Mouse (Mus musculus) stomach, embryonic 14.5 days (tissue): ENCODE results near the gene Ddx47. TPM values are rescaled to one million over a fixed set of nuclear protein-coding genes. Genes with fewer than 3 reads are reported as not detected.

Experiments used
- ATAC-seq: fragments of 200-750 bp; cut with Nextera tagmentation; 2 replicates; pipeline ENCODE4 v1.8.0; 2017; ENCODE audit warnings: low read depth, moderate TSS enrichment; ENCODE audit not compliant: insufficient number of reproducible peaks, insufficient read depth, low FRiP score
- H3K27ac ChIP-seq: fragments of 300-500 bp; sonication (generic); 2 replicates; pipeline ENCODE4 v1.5.1; 2014; ENCODE audit warnings: mild to moderate bottlenecking, low read length, moderate library complexity, mixed read lengths
- H3K27me3 ChIP-seq: fragments of 300-500 bp; sonication (generic); 2 replicates; pipeline ENCODE4 v1.6.1; 2014; ENCODE audit warnings: low read length, control low read depth, mixed read lengths; ENCODE audit not compliant: control insufficient read depth, insufficient read depth
- H3K36me3 ChIP-seq: fragments of 300-500 bp; sonication (generic); 2 replicates; pipeline ENCODE4 v1.6.1; 2014; ENCODE audit warnings: mild to moderate bottlenecking, control low read depth, low read length, moderate library complexity, mixed read lengths; ENCODE audit not compliant: control insufficient read depth, insufficient read depth
- H3K4me1 ChIP-seq: fragments of 300-500 bp; sonication (generic); 2 replicates; pipeline ENCODE4 v1.6.1; 2014; ENCODE audit warnings: low read length, control low read depth, mixed read lengths; ENCODE audit not compliant: control insufficient read depth, insufficient read depth
- H3K4me2 ChIP-seq: fragments of 300-500 bp; sonication (generic); replicated peaks from 2 replicates; pipeline ENCODE4 v1.6.1; 2014; ENCODE audit warnings: low read depth, low read length, control low read depth
- H3K4me3 ChIP-seq: fragments of 300-500 bp; sonication (generic); 2 replicates; pipeline ENCODE4 v1.5.1; 2014; ENCODE audit warnings: low read depth, low read length, control low read depth
- H3K9ac ChIP-seq: fragments of 300-500 bp; sonication (generic); replicated peaks from 2 replicates; pipeline ENCODE4 v1.6.1; 2014; ENCODE audit warnings: low read depth, mild to moderate bottlenecking, control low read depth, low read length, moderate library complexity, mixed read lengths
- H3K9me3 ChIP-seq: fragments of 300-500 bp; sonication (generic); 2 replicates; pipeline ENCODE4 v1.6.1; 2016; ENCODE audit warnings: low read depth, low read length, control low read depth; ENCODE audit not compliant: control insufficient read depth
- WGBS: fragments of 180-500 bp; shearing (Covaris S2); extraction: QIAGEN DNeasy Blood & Tissue Kit; methylation state at CpG from one replicate; pipeline ENCODE4 v1.1.7; 2014; 5-methylcytosine and 5-hydroxymethylcytosine counted together
- polyA plus RNA-seq: library from polyadenylated mRNA; unstranded; fragments of >200 nt; fragmentation: Nextera tagmentation; extraction: Ambion mirVana; gene quantifications from 2 replicates; pipeline ENCODE4 v1.2.1, GENCODE M21; 2014

Gene Ddx47
- polyA plus RNA-seq, 1 experiment from 2014 or later, result 107 TPM

DNA sequence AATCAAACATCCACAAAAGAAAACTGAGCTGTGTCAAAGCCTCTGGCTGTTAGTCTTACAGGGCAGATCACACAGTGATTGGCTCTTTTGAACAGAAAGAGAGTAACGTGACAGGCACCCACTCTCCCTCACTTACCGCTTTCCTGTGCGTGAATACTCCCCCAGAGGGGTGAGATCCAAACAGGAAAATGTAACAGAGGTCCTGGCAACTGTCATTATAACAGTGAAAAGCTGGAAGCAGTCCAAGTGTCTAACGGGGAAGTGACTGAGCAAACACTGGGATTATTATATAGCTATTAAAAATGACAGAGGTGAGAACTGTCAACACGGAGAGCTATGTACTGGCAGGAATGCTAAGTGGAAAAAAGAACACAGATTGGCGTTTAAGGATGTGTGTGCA lies 34.8 kb upstream of the Ddx47 start:
- H3K4me3 ChIP-seq, result no peak overlapping the region
- no peaks in the 10 kb centered on the region for H3K9me3 ChIP-seq
- H3K4me2 ChIP-seq, result no peak overlapping the region
- WGBS, result 21% methylated on average over 6 of the region's 6 CpGs
- no peak overlapping the region for H3K27ac ChIP-seq
- no peaks in the 10 kb centered on the region for H3K27me3 ChIP-seq
- no peaks in the 10 kb centered on the region for H3K4me1 ChIP-seq
- no peak for ATAC-seq
- H3K9ac ChIP-seq, result no peak overlapping the region
- H3K36me3 ChIP-seq, result no peaks in the 10 kb centered on the region

DNA sequence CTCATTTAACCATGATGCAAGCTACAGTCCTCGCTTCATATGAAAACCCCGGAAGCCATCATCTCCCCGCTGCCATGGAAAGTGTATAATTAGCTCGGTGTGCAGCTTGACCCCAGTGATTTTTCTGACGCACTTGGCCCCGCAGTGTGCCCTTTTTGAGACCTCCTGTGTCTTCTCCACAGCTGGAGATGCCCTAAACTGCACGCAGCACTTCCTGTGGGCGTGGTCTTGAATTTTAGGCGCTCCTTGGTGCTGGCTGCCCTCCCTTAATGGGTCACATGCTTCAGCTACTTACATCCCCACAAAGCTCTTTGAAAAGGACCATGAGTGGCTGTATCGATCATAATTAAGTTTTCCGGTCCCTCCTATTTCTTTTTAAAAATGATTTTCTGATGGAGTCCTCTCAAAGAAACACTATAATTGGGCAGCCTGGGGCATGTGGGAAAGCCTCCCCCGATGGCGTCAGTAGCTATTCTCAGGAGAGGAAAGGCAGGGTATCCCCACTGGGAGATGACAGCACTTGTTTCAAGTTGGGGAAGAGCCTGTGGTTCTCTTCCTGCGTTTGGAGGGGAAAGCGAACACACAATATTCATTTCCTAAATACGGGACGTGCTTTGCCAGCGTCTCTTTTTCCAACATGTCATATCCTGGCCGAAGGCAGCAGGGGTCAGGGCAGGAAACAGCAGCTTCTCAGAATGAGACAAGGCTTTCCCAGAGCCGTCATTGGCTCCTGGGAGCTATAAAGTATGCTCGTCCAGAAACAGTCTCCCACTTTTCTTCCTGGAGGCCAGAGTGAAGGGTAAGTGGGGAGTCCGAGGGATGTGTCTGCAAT lies 30.0 kb upstream of the Ddx47 start, which contains the start of gene Apold1:
Gene Apold1 (plus strand): TSS at position 488 of the 832 bp plus-strand sequence.
- no peak for ATAC-seq
- Histone ChIP-seq H3K4me3 (no peak within 1 kb of the TSS), H3K27ac (no peak within 1 kb of the TSS), H3K27me3 (no peaks in the 10 kb centered on the region), H3K9ac (no peak within 1 kb of the TSS), H3K9me3 (no peaks in the 10 kb centered on the region), H3K36me3 (no peaks in the 10 kb centered on the region), H3K4me1 (peaks cover 3% of the 10 kb centered on the region; the same call in 1 of the 2 replicates), H3K4me2 (peak within 1 kb of the TSS; percentile 34)
- 44% methylated on average over 22 of the region's 22 CpGs for WGBS

- Histone ChIP-seq H3K4me1 (peaks cover 3% of the 10 kb centered on the region; the same call in 1 of the 2 replicates), H3K4me2 (peak overlapping the region; percentile 93), H3K27ac (no peak overlapping the region), H3K4me3 (peak overlapping the region; percentile 53), H3K9ac (peak overlapping the region; percentile 33; the same call in 1 of the 2 replicates), H3K27me3 (no peaks in the 10 kb centered on the region), H3K9me3 (no peaks in the 10 kb centered on the region), H3K36me3 (no peaks in the 10 kb centered on the region)
- 3% methylated on average over 61 of the region's 62 CpGs for WGBS
- ATAC-seq, result peak; percentile 85
Measured at GRCm38 (mm10) chr6:134983529-134984370, 27.7 kb upstream of the Ddx47 start.

DNA sequence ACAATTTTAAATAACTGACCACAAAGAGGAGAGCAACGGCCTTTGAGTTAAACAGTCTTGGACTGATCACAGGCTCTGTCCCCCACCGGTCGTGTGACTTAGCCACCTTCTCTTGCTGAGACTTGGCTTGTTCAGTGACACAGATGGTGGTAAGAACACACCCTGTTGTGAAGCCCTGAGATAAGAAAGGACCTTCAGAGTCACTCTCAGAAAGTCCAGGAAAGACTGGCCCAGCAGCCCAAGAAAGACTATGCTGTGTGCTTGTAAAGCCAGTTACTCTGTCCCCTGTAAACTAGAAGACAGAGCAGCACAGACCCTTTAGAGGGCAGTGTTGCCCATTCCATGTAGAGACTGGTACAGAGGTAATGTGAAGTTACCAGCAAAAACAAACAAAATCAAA lies 26.7 kb upstream of the Ddx47 start:
- Histone ChIP-seq H3K9ac (no peak overlapping the region), H3K4me1 (peaks cover 3% of the 10 kb centered on the region; the same call in 1 of the 2 replicates), H3K4me2 (no peak overlapping the region), H3K9me3 (no peaks in the 10 kb centered on the region), H3K36me3 (no peaks in the 10 kb centered on the region), H3K27ac (no peak overlapping the region), H3K4me3 (no peak overlapping the region), H3K27me3 (no peaks in the 10 kb centered on the region)
- WGBS, result 58% methylated on average over 3 of the region's 3 CpGs
- peak; percentile 56; the same call in 1 of the 2 replicates for ATAC-seq

GRCm38 (mm10) chr6:134988377-134988776 lies 23.0 kb upstream of the Ddx47 start:
- no peak overlapping the region for H3K4me2 ChIP-seq
- no peak overlapping the region for H3K9ac ChIP-seq
- no peak overlapping the region for H3K27ac ChIP-seq
- no peak for ATAC-seq
- H3K9me3 ChIP-seq, result no peaks in the 10 kb centered on the region
- 73% methylated on average over 9 of the region's 9 CpGs for WGBS
- H3K4me1 ChIP-seq, result no peaks in the 10 kb centered on the region
- no peaks in the 10 kb centered on the region for H3K27me3 ChIP-seq
- H3K36me3 ChIP-seq, result no peaks in the 10 kb centered on the region
- no peak overlapping the region for H3K4me3 ChIP-seq

GRCm38 (mm10) chr6:134990674-134991073 lies 20.7 kb upstream of the Ddx47 start:
- Histone ChIP-seq H3K27ac (no peak overlapping the region), H3K27me3 (no peaks in the 10 kb centered on the region), H3K9me3 (no peaks in the 10 kb centered on the region), H3K4me2 (no peak overlapping the region), H3K9ac (no peak overlapping the region), H3K4me3 (no peak overlapping the region), H3K36me3 (no peaks in the 10 kb centered on the region), H3K4me1 (no peaks in the 10 kb centered on the region)
- no peak for ATAC-seq
- WGBS, result 84% methylated on average over 6 of the region's 6 CpGs

DNA sequence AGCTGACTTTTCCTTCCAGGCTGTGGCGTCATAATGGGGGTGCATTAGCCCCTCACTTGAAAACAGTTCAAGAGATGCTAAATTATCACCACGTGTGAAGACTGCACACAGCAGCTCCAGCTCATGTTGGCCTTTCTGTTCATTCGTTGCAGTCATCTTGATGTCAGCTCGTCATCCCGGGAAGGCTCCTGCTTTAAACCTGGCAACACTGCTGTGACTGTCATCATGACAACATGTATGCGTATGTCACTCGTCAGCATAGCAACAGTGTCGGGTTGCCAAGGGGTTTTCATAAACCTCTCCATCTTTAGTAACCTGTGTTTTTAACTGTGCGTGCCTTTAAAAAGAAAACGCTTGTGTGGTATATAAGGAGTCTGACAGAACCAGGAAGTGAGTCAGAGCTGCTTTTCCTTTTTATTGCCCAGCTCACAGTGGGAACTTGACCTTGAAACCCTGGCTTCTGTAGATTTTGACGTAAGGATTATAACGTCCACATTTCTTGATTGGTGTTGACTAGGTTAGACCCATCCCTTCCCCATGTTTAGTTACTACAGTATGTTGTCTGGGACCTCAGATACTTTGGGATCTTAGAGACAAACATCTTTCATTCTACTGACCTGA lies 17.3 kb upstream of the Ddx47 start:
- no peak overlapping the region for H3K4me2 ChIP-seq
- H3K36me3 ChIP-seq, result no peaks in the 10 kb centered on the region
- H3K4me3 ChIP-seq, result no peak overlapping the region
- 67% methylated on average over 12 of the region's 12 CpGs for WGBS
- ATAC-seq, result no peak
- no peaks in the 10 kb centered on the region for H3K9me3 ChIP-seq
- no peak overlapping the region for H3K9ac ChIP-seq
- no peak overlapping the region for H3K27ac ChIP-seq
- no peaks in the 10 kb centered on the region for H3K27me3 ChIP-seq
- no peaks in the 10 kb centered on the region for H3K4me1 ChIP-seq

DNA sequence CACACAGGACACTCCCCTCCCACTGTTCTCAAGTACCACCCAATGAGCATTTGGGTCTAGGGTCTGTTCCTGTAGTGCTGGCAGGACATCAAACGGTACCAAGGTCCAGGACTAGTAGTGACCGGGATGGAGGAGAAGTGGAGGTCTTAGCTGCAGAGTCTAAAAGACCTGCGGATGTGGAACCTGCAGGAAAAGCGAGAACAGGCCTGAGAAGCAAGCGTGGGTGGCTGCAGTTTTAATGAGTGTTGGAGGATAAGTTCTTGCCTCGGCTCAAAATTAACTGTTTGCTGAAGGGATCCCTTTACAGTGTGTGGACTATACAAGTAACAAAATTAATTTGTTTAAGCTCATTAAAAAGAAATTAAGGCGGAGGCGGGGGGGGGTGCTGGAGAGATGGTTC lies 16.4 kb upstream of the Ddx47 start:
- Histone ChIP-seq H3K27me3 (no peaks in the 10 kb centered on the region), H3K9me3 (no peaks in the 10 kb centered on the region), H3K4me3 (no peak overlapping the region), H3K4me1 (no peaks in the 10 kb centered on the region), H3K36me3 (no peaks in the 10 kb centered on the region), H3K9ac (no peak overlapping the region), H3K4me2 (no peak overlapping the region), H3K27ac (no peak overlapping the region)
- ATAC-seq, result no peak
- WGBS, result 71% methylated on average over 8 of the region's 8 CpGs
